Comparison of ENCODE assay signal across 8 mouse cellular contexts in genomic region chr11:4946947-4947812, GRCm38 (mm10). TPM values are rescaled to one million over a fixed set of nuclear protein-coding genes. Genes with fewer than 3 reads are reported as not detected.
A peak's percentile ranks its signal among the peaks of the same experiment; 100 is the strongest.
DNase-seq lines count a peak whose midpoint lies in the region; ATAC-seq lines count a peak whose summit lies in the region.

No protein-coding gene starts in this region.

- peak; percentile 88 for ATAC-seq in CD4-positive, CD25-positive, alpha-beta regulatory T cell, adult 4 months
- peak; percentile 78 for ATAC-seq in forebrain, embryonic 11.5 days (replicated peaks; ENCODE audit: low FRiP score)
- ATAC-seq in hindbrain, embryonic 12.5 days (ENCODE audit: low FRiP score): peak; percentile 90
- ATAC-seq in lung, embryonic 15.5 days (ENCODE audit: borderline replicate concordance, extremely low read depth, low FRiP score, low TSS enrichment): peak; percentile 52; the same call in 1 of the 2 replicates

- no peaks in the 10 kb centered on the region for H3K36me3 ChIP-seq in forebrain, embryonic 11.5 days (ENCODE audit: control insufficient read depth, insufficient read depth, low read length)
- no peaks in the 10 kb centered on the region for H3K36me3 ChIP-seq in hindbrain, embryonic 12.5 days
- H3K36me3 ChIP-seq in lung, embryonic 15.5 days: no peaks in the 10 kb centered on the region

- peak overlapping the region; percentile 27; the same call in 1 of the 2 replicates for H3K9ac ChIP-seq in forebrain, embryonic 11.5 days (ENCODE audit: low read length)
- peak overlapping the region; percentile 74 for H3K9ac ChIP-seq in hindbrain, embryonic 12.5 days
- H3K9ac ChIP-seq in lung, embryonic 15.5 days: no peak overlapping the region

- no peaks in the 10 kb centered on the region for H3K9me3 ChIP-seq in forebrain, embryonic 11.5 days (ENCODE audit: control insufficient read depth, low read length)
- H3K9me3 ChIP-seq in hindbrain, embryonic 12.5 days (replicated peaks): no peaks in the 10 kb centered on the region
- no peaks in the 10 kb centered on the region for H3K9me3 ChIP-seq in lung, embryonic 15.5 days

- DNase-seq in adrenal gland, postnatal 25 days: peak; percentile 50
- peak; percentile 77 for DNase-seq in forebrain, embryonic 11.5 days (ENCODE audit: low spot score)
- DNase-seq in layer of hippocampus, postnatal 10 days (ENCODE audit: low spot score in 2 of 2): peak; percentile 73 to 84
- peak; percentile 65 for DNase-seq in retina, adult 2 months (ENCODE audit: low read depth, low spot score)
- DNase-seq in thymus, postnatal 10 days (ENCODE audit: low spot score in 2 of 2): peak; percentile 62 to 74

- peaks cover 63% of the 10 kb centered on the region for H3K27me3 ChIP-seq in forebrain, embryonic 11.5 days (ENCODE audit: control insufficient read depth, insufficient read depth, low read length)
- peaks cover 84% of the 10 kb centered on the region for H3K27me3 ChIP-seq in hindbrain, embryonic 12.5 days
- H3K27me3 ChIP-seq in lung, embryonic 15.5 days: peaks cover 70% of the 10 kb centered on the region

- peak overlapping the region; percentile 47 for H3K4me3 ChIP-seq in forebrain, embryonic 11.5 days (ENCODE audit: low read depth, low read length)
- peak overlapping the region; percentile 51 for H3K4me3 ChIP-seq in hindbrain, embryonic 12.5 days
- peak overlapping the region; percentile 45 for H3K4me3 ChIP-seq in lung, embryonic 15.5 days

- peaks cover 9% of the 10 kb centered on the region; the same call in 1 of the 2 replicates for H3K4me1 ChIP-seq in forebrain, embryonic 11.5 days (replicated peaks; ENCODE audit: control insufficient read depth, insufficient read depth, low read length)
- H3K4me1 ChIP-seq in hindbrain, embryonic 12.5 days: peaks cover 32% of the 10 kb centered on the region
- H3K4me1 ChIP-seq in lung, embryonic 15.5 days: peaks cover 15% of the 10 kb centered on the region

- no peak overlapping the region; the same call in 1 of the 2 replicates for H3K27ac ChIP-seq in forebrain, embryonic 11.5 days (ENCODE audit: low read depth, low read length)
- H3K27ac ChIP-seq in hindbrain, embryonic 12.5 days: peak overlapping the region; percentile 82
- no peak overlapping the region for H3K27ac ChIP-seq in lung, embryonic 15.5 days

- peak overlapping the region; percentile 73 for H3K4me2 ChIP-seq in forebrain, embryonic 11.5 days (ENCODE audit: low read depth, low read length, severe bottlenecking)
- peak overlapping the region; percentile 77 for H3K4me2 ChIP-seq in hindbrain, embryonic 12.5 days (replicated peaks)
- H3K4me2 ChIP-seq in lung, embryonic 15.5 days: peak overlapping the region; percentile 87

- under 1% methylated on average over 112 of the region's 120 CpGs for WGBS in forebrain, embryonic 11.5 days
- WGBS in hindbrain, embryonic 12.5 days: under 1% methylated on average over 95 of the region's 120 CpGs
- WGBS in lung, embryonic 15.5 days: under 1% methylated on average over 116 of the region's 120 CpGs

RNA-seq across cellular contexts. Expression of gene Nefh, which starts 0.7 kb away (rescaled TPM):
- polyA plus RNA-seq in CD4-positive, CD25-positive, alpha-beta regulatory T cell, adult 4 months (2017; shearing (Covaris generic)): 1 to 10 TPM; 6.6 to 6.9 TPM
- 0.88 and 1.1 TPM in 2 replicates for total RNA-seq in adrenal gland, postnatal 25 days (2021)
- polyA plus RNA-seq in forebrain, embryonic 11.5 days (2014; fragmentation: Nextera tagmentation; extraction: Ambion mirVana): 0.17 and 0.21 TPM in 2 replicates
- polyA plus RNA-seq in hindbrain, embryonic 12.5 days (2016; fragmentation: Nextera tagmentation; extraction: Ambion mirVana): 1.4 and 1.5 TPM in 2 replicates
- total RNA-seq in layer of hippocampus, postnatal 10 days (2021): 10 to 100 TPM; 39.1 to 43.0 TPM
- polyA plus RNA-seq in lung, embryonic 15.5 days (2015; fragmentation: Nextera tagmentation; extraction: Ambion mirVana): 0.26 TPM in 2 replicates

RNA-seq across cellular contexts. Expression of gene Ap1b1, which starts 39.4 kb away (rescaled TPM):
- polyA plus RNA-seq in CD4-positive, CD25-positive, alpha-beta regulatory T cell, adult 4 months (2017; shearing (Covaris generic)): 10 to 100 TPM; 43.6 to 77.5 TPM
- 59.8 and 68.0 TPM in 2 replicates for total RNA-seq in adrenal gland, postnatal 25 days (2021)
- 59.2 and 66.4 TPM in 2 replicates for polyA plus RNA-seq in forebrain, embryonic 11.5 days (2014; fragmentation: Nextera tagmentation; extraction: Ambion mirVana)
- 76.4 and 83.3 TPM in 2 replicates for polyA plus RNA-seq in hindbrain, embryonic 12.5 days (2016; fragmentation: Nextera tagmentation; extraction: Ambion mirVana)
- total RNA-seq in layer of hippocampus, postnatal 10 days (2021): 100 to 1,000 TPM; 116 to 130 TPM
- 44.0 and 50.5 TPM in 2 replicates for polyA plus RNA-seq in lung, embryonic 15.5 days (2015; fragmentation: Nextera tagmentation; extraction: Ambion mirVana)

RNA-seq across cellular contexts. Expression of gene Thoc5, which starts 52.1 kb away (rescaled TPM):
- polyA plus RNA-seq in CD4-positive, CD25-positive, alpha-beta regulatory T cell, adult 4 months (2017; shearing (Covaris generic)): 10 to 100 TPM; 38.7 to 48.5 TPM
- 33.3 and 36.7 TPM in 2 replicates for total RNA-seq in adrenal gland, postnatal 25 days (2021)
- 54.7 and 61.3 TPM in 2 replicates for polyA plus RNA-seq in forebrain, embryonic 11.5 days (2014; fragmentation: Nextera tagmentation; extraction: Ambion mirVana)
- 52.6 and 55.6 TPM in 2 replicates for polyA plus RNA-seq in hindbrain, embryonic 12.5 days (2016; fragmentation: Nextera tagmentation; extraction: Ambion mirVana)
- 10 to 100 TPM; 39.7 to 41.8 TPM for total RNA-seq in layer of hippocampus, postnatal 10 days (2021)
- 32.8 and 34.3 TPM in 2 replicates for polyA plus RNA-seq in lung, embryonic 15.5 days (2015; fragmentation: Nextera tagmentation; extraction: Ambion mirVana)
